Mouse (Mus musculus) liver, adult 2 months (tissue): Measurements from ENCODE around the gene Ube2d1. TPM values are rescaled to one million over a fixed set of nuclear protein-coding genes. Genes with fewer than 3 reads are reported as not detected.

Experiments used
- DNase-seq: peaks from one replicate; pipeline ENCODE4 v3.0.0-alpha.2; 2011; ENCODE audit warnings: low read depth, low spot score; ENCODE audit errors: extremely low read depth
- H3K27ac ChIP-seq: fragments of 200-500 bp; replicated peaks from 2 replicates; pipeline ENCODE4 v1.5.1; 2012; ENCODE audit warnings: low read depth, mild to moderate bottlenecking, control low read depth, inconsistent platforms, low read length; ENCODE audit not compliant: insufficient read depth
- H3K27me3 ChIP-seq: fragments of 200-500 bp; 2 replicates; pipeline ENCODE4 v1.6.1; 2012; ENCODE audit warnings: mild to moderate bottlenecking, moderate library complexity, low read length, inconsistent platforms; ENCODE audit not compliant: control insufficient read depth, insufficient read depth
- H3K36me3 ChIP-seq: fragments of 200-500 bp; 2 replicates; pipeline ENCODE4 v1.6.1; 2012; ENCODE audit warnings: low read length, inconsistent platforms; ENCODE audit not compliant: control insufficient read depth, insufficient read depth
- H3K4me1 ChIP-seq: fragments of 200-500 bp; 2 replicates; pipeline ENCODE4 v1.6.1; 2011; ENCODE audit warnings: low read length; ENCODE audit not compliant: control insufficient read depth, insufficient read depth
- H3K4me3 ChIP-seq: fragments of 200-500 bp; 2 replicates; pipeline ENCODE4 v1.5.1; 2011; ENCODE audit warnings: low read depth, mild to moderate bottlenecking, control low read depth, low read length, moderate library complexity; ENCODE audit not compliant: insufficient read depth
- H3K79me2 ChIP-seq: fragments of 200-500 bp; 2 replicates; pipeline ENCODE4 v1.6.1; 2012; ENCODE audit warnings: inconsistent platforms, mild to moderate bottlenecking, low read length, moderate library complexity; ENCODE audit not compliant: control insufficient read depth, insufficient read depth
- H3K9ac ChIP-seq: fragments of 200-500 bp; 2 replicates; pipeline ENCODE4 v1.6.1; 2012; ENCODE audit warnings: low read depth, mild to moderate bottlenecking, control low read depth, inconsistent platforms, low read length
- CTCF ChIP-seq: fragments of 200-500 bp; IDR thresholded peaks from 2 replicates; pipeline ENCODE4 v1.5.1; 2011; ENCODE audit warnings: low read depth, low read length, control low read depth
- POLR2A ChIP-seq: fragments of 200-500 bp; IDR thresholded peaks from 2 replicates; pipeline ENCODE4 v1.6.1; 2011; ENCODE audit warnings: low read length, control low read depth; ENCODE audit not compliant: insufficient read depth; ENCODE audit errors: extremely low read depth
- WGBS: fragments of 180-500 bp; shearing (Covaris S2); methylation state at CpG from one replicate; pipeline ENCODE4 v1.1.7; 2018; 5-methylcytosine and 5-hydroxymethylcytosine counted together
- polyA plus RNA-seq: library from polyadenylated mRNA; depleted of rRNA; stranded (reverse); fragments of >200 nt; gene quantifications from 2 replicates; pipeline ENCODE4 v1.2.3, GENCODE M21; 2012; rRNA removed
- total RNA-seq: library from RNA; depleted of rRNA; stranded (reverse); fragments of >200 nt; gene quantifications from 2 replicates; pipeline ENCODE4 v1.2.3, GENCODE M21; 2014; rRNA removed

Gene Ube2d1
- total RNA-seq = 5.3 and 6.2 TPM in 2 replicates
- 8.0 and 9.5 TPM in 2 replicates for polyA plus RNA-seq

DNA sequence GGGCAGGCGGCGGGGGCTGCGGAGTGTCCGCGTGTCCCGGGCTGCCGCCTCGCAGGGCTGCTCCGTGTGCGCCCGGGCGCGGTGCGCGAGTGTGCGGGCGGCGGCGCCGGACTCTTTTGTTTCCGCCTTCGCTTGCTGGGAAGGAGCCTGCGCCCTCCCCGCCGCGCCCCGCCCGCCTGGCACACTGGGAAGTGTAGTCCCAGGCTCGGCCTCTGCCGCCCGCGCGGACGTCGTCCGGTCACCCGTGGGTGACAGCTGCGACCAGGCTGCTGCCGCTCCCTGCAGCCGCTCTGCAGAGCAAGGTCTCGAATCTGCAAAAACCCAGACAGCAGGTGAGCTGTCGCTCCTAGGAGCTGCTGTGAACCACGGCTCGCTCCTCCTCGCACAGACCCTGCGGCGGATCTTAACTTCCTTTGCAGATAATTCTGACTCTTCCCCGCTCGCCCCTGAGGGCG, at the start of gene Ube2d1:
Gene Ube2d1, minus strand, starts transcription at position 137 of the 455 bp plus-strand sequence.
- 1% methylated on average over 50 of the region's 50 CpGs for WGBS
- H3K79me2 ChIP-seq = peaks cover 10% of the 10 kb centered on the region; the same call in 1 of the 2 replicates
- peak within 1 kb of the TSS; percentile 90 for H3K4me3 ChIP-seq
- H3K4me1 ChIP-seq = peaks cover 16% of the 10 kb centered on the region
- TF ChIP-seq POLR2A (peak; percentile 71; the same call in 1 of the 2 replicates), CTCF (no peak)
- no peak within 1 kb of the TSS for H3K27ac ChIP-seq
- no peaks in the 10 kb centered on the region for H3K36me3 ChIP-seq
- H3K27me3 ChIP-seq = no peaks in the 10 kb centered on the region
- peak within 1 kb of the TSS; percentile 92 for H3K9ac ChIP-seq
- DNase-seq = peak; percentile 50

DNA sequence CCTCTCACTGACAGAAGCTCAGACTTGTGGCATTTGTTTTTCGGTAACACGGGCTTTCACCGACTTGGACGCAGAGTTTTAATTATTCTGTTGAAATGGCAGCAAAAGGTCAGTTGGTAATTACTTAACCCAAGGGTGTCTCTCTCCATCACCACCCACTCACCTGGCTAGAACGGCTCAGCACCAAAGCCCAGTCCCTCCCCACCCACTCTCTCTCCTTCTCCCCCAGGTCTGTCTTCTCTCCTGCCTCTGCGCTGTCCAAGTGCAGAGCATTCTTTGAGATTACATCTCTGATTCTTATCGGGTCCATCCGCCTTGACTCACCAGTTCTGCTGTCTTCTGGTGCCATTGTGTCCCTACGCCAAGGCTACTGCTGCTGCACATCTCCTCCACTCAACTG, 47.8 kb upstream of the Ube2d1 start:
- WGBS = 50% methylated on average over 9 of the region's 9 CpGs
- TF ChIP-seq CTCF = no peak
- TF ChIP-seq POLR2A = no peak
- H3K27ac ChIP-seq = peak overlapping the region; percentile 23
- H3K27me3 ChIP-seq = no peaks in the 10 kb centered on the region
- H3K9ac ChIP-seq = peak overlapping the region; percentile 10; the same call in 1 of the 2 replicates
- no peak overlapping the region for H3K4me3 ChIP-seq
- H3K36me3 ChIP-seq = peaks cover 40% of the 10 kb centered on the region
- peaks cover 31% of the 10 kb centered on the region; the same call in 1 of the 2 replicates for H3K79me2 ChIP-seq
- peaks cover 25% of the 10 kb centered on the region for H3K4me1 ChIP-seq
- peak; percentile 58 for DNase-seq

DNA sequence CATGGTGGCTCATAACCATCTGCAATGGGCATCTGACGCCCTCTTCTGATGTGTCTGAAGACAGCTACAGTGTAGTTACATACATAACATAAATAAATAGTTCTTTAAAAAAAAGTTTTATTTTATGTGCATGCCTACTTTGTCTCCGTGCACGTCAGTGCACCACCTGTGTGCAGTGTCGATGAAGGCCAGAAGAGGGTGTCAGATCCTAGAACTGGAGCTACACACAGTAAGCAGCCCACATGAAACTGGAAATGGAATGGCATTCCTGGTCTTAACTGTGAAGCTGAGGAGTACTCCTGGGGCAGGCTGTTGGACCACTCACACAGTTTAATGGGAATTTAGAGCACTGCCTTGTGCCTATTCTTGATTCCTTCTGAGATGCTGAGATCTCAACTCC, 47.3 kb upstream of the Ube2d1 start:
- Histone ChIP-seq H3K79me2 (peaks cover 31% of the 10 kb centered on the region; the same call in 1 of the 2 replicates), H3K27me3 (no peaks in the 10 kb centered on the region), H3K27ac (peak overlapping the region; percentile 18; the same call in 1 of the 2 replicates), H3K4me3 (no peak overlapping the region), H3K4me1 (peaks cover 23% of the 10 kb centered on the region), H3K9ac (no peak overlapping the region), H3K36me3 (peaks cover 40% of the 10 kb centered on the region)
- TF ChIP-seq POLR2A = no peak
- peak; percentile 59 for TF ChIP-seq CTCF
- peak; percentile 63 for DNase-seq
- 77% methylated on average over 4 of the region's 4 CpGs for WGBS

DNA sequence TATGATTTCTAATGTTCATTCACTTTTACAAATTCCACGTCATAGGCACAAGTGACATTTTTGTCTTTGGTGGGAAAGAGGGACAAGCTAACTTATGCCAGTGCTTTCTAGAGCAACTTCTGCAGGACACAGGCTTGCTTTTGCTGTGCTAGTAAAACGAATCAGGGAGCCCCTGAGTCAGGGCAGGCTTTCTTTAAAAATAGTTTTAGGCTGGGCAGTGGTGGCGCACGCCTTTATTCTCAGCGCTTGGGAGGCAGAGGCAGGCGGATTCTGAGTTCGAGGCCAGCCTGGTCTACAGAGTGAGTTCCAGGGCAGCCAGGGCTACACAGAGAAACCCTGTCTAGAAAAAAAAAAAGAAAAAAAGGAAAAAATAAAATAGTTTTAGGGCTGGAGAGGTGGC, 46.8 kb upstream of the Ube2d1 start:
- no peaks in the 10 kb centered on the region for H3K27me3 ChIP-seq
- no peak for TF ChIP-seq POLR2A
- TF ChIP-seq CTCF = no peak
- peaks cover 20% of the 10 kb centered on the region for H3K4me1 ChIP-seq
- no peak overlapping the region for H3K9ac ChIP-seq
- no peak overlapping the region for H3K27ac ChIP-seq
- no peak for DNase-seq
- 93% methylated on average over 7 of the region's 7 CpGs for WGBS
- H3K4me3 ChIP-seq = no peak overlapping the region
- peaks cover 40% of the 10 kb centered on the region for H3K36me3 ChIP-seq
- H3K79me2 ChIP-seq = peaks cover 29% of the 10 kb centered on the region; the same call in 1 of the 2 replicates

DNA sequence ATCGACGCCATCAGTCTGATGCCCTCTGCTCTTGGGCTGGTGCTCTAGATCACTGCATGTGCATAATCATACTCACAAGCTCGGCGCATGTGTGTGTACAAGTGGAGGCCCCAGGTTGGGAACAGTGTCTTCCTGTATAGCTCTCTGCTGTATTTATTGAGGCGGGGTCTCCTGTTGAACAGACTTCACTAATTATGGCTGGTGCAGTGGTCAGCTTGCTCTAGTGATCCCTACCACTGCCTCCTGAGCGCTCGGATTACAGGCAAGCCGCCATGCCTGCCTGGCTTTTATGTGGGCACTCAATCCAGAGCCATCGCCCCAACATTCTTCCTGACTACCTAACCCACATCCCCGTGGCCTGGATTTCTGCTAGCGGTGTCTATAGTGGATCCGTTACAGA, 45.0 kb upstream of the Ube2d1 start:
- Histone ChIP-seq H3K79me2 (peaks cover 18% of the 10 kb centered on the region; the same call in 1 of the 2 replicates), H3K4me3 (no peak overlapping the region), H3K4me1 (peaks cover 19% of the 10 kb centered on the region), H3K27me3 (no peaks in the 10 kb centered on the region), H3K36me3 (peaks cover 31% of the 10 kb centered on the region), H3K27ac (no peak overlapping the region), H3K9ac (no peak overlapping the region)
- 93% methylated on average over 12 of the region's 12 CpGs for WGBS
- TF ChIP-seq POLR2A (no peak), CTCF (no peak)
- no peak for DNase-seq

DNA sequence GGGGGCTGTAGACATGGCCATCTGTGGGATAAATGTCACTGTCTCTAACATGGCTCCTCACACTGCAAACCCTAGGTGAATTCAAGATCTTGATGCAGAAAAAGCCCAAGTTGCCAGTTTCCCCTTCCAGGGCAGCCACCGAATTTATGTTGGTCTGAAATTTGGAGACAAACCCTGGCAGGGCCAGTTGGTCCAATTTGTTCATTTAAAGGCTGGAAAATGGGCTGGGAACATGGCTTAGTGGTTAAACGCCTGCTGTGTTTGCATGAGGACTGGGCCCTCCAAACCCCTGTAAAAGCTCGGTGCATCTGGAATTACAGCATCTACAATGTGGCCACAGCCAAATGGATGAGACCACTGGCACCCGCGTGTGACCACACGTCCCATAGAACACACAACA, 44.2 kb upstream of the Ube2d1 start:
- peaks cover 27% of the 10 kb centered on the region for H3K36me3 ChIP-seq
- TF ChIP-seq POLR2A = no peak
- TF ChIP-seq CTCF = no peak
- peaks cover 12% of the 10 kb centered on the region; the same call in 1 of the 2 replicates for H3K79me2 ChIP-seq
- 91% methylated on average over 6 of the region's 6 CpGs for WGBS
- no peaks in the 10 kb centered on the region for H3K27me3 ChIP-seq
- 0 out of 2 replicates have a peak overlapping the region, but pooled peaks have one; percentile 11 for H3K27ac ChIP-seq
- H3K4me1 ChIP-seq = peaks cover 19% of the 10 kb centered on the region
- DNase-seq = no peak
- H3K4me3 ChIP-seq = no peak overlapping the region
- no peak overlapping the region for H3K9ac ChIP-seq
